Mouse (Mus musculus) thymus, adult 18-20 months (tissue): Measurements from ENCODE around the gene Grem1.

ENCODE experiments used
- DNase-seq, 2 experiments: peaks; one replicate each; pipeline ENCODE4 v3.0.0; 2022; ENCODE audit warnings: mixed read lengths in 2 of 2

Grem1 gene

GRCm38 (mm10) chr2:113758311-113759161 is at the start of gene Grem1:
Gene Grem1, minus strand, starts transcription at chr2:113758646.
- DNase-seq, result no peak

- DNase-seq, result no peak
These were observed 49.2 kb upstream of the Grem1 start for GRCm38 (mm10) chr2:113807640-113808039.

DNA sequence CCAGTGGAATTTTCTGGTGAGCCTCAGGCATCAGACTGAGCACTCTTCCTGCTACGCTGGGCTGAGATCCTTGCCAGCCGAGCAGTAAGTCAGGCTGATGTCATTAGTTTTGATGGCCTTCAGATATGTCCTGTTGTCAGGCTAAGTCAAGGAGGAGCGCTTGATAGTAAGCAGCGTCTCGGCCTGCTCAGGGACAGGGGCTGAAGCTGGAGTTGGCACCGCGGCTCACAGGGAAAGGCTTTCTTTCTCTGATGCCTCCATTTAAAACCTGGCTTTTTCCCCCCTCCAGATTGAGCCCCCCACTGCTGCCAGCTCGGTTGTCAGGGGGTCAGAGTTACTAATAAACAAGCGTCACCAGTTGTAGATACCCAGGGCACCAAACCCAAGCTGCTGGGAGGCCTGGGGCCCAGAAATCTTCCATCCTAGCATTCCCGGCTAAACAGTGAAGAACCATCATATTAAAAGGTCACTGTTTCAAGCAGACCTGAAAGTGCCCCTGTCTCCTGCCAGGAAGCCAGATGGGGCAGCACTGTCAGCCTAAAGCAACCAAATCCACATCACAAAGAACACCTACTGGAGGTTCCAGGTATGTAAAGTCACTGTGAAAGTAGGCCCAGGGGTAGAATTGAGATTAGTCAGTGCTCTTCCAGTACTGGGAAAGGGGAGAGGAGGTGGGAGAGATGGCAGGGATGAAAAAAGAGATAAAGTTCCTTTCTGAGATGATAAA is 48.6 kb upstream of the Grem1 start:
- no peak for DNase-seq

DNA sequence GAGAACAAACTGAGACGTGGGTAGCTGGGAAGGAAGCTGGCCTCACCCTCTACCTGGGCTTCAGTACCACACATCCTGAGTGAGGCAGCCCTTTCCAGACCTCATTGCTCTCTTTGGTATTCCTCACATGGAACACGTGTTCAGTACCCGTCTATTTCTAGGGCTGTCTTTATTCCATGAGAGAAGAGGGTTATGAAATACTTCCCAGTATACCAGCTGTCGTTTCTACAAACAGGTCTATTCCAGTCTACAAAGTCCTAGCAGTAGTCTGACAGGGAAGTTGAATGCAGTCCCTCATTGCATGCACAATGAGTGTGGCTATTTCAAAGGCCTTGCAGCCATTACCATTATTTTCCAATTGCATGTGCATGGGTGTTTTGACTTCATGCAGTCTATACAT is 47.3 kb upstream of the Grem1 start:
- no peak for DNase-seq

GRCm38 (mm10) chr2:113803753-113804152 is 45.3 kb upstream of the Grem1 start:
- DNase-seq, result no peak

GRCm38 (mm10) chr2:113800846-113801245 is 42.4 kb upstream of the Grem1 start:
- no peak for DNase-seq

DNA sequence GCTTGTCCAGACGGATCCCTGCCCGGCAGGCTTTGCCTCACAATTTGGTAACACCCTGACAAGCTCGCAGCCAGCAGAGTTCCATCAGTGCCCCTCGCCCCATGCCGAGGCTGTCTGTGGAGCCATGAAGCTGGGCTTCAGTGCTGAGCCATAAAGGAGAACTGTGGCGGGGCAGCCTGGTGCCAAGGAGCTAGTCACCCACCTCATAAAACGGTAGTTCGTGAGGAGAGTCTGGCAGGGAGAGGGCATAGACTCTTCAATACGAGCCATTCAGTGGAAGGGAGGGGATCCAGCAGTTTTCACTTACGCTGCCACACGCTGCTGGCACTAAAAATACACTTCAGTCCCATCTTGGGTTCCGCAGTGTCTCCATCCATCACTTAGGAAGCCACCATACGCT is 40.2 kb upstream of the Grem1 start:
- DNase-seq, result no peak

DNA sequence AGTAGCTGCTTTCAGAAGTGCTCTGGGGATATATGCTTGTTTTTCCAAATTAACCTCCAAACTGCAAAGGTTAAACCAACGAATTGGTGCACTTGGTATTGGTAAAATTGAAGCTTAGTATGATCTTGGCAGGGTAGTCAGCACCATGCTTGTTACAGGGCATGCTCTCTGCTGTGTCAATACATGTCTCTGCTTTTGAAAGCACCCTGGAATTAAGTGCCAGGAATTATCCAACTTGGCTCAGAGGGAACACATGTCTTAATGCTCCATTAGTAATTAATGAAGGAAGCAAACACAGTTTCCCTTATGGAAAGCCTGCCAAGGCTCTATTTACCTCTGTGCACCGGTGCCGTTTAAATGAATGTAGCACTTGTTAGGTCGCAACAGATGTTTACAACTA is 36.7 kb upstream of the Grem1 start:
- DNase-seq, result no peak

- DNase-seq, result no peak
These were observed 35.1 kb upstream of the Grem1 start for GRCm38 (mm10) chr2:113793521-113793920.

DNA sequence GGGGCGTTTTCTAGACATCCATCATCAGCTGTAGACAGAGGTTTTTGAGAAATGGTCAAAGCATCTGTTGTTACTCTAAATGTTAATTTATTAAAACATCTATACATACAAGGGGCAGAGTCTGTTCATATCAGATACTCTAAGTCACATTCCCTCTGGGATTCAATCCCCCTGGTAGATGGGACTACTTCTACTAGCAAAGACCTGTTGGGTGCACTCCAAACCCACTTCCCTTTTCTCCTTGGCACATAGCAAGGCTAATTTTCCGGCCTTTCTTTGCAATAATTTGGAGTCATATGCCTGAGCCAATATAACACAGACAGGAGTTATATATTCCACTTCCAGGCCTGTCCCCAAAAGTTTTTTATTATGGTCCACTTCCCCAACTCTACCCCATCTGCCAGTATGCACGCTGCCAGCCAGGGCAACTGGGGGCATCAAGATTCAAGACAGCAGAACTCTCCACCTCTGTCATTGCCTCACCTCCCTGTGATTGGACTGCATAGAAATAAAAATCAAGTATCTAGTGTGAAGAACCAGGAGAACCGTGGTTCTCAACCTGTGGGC is 30.5 kb upstream of the Grem1 start:
- no peak for DNase-seq

DNA sequence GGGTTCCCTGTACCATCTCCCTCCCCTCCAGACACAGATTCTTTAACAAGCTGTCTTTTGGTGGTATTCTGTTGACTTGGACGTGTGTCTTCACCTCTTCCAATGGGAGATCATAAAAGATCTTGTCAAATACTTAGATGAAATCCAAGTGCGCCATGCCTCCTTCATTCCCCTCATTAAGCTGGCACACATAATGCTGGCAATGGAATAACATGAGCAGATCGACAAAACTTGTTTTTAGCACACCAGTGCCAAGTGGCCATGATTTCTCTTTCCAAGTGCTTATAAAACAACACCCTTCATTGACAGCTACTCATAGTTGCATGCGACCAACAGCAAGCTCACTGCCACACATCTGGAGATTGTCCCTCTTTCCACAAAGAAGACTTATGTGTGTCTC is 29.4 kb upstream of the Grem1 start:
- DNase-seq, result no peak

DNA sequence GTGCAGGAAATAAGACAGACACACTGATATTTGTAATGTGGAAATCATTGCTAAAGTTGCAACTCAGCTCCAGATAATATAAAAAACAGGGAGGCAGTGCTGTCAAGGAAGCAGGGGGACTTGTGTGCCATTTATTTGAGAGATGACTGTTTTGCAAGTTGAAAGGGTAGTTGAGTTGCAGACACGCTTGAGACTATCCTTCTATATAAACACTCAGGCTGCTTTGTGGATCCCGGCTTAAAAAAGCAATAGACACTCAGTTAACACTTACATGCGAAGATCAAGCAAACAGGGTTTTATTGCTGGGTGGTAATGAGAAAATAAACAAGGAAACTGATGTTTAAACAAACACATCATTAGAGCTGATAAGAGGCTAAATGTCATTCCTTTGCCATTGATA is 26.4 kb upstream of the Grem1 start:
- DNase-seq, result no peak

DNA sequence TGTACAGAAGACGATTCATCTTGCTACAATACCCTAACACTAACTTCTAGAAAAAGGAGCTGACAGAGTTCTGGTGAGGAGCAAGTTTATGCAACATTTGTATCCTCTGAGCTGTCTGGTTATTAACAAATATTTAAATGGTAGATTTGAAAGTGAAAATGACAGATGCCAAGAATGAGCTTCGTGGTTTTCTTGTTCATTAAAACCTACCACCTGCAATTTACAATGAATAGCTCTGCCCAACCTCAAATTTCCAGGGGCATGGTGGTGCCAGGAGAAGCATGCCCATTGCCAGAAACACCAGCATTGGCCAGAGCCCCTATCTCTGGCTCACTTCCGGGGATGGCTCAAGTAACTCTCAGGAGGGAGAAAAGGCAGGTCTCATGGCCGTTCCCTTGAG is 23.1 kb upstream of the Grem1 start:
- DNase-seq, result no peak

GRCm38 (mm10) chr2:113781107-113781506 is 22.7 kb upstream of the Grem1 start:
- no peak for DNase-seq

GRCm38 (mm10) chr2:113779336-113779735 is 20.9 kb upstream of the Grem1 start:
- DNase-seq, result no peak

- no peak for DNase-seq
These were observed 19.6 kb upstream of the Grem1 start for GRCm38 (mm10) chr2:113778036-113778435.

- DNase-seq, result no peak
These were observed 17.9 kb upstream of the Grem1 start for GRCm38 (mm10) chr2:113776297-113776696.

DNA sequence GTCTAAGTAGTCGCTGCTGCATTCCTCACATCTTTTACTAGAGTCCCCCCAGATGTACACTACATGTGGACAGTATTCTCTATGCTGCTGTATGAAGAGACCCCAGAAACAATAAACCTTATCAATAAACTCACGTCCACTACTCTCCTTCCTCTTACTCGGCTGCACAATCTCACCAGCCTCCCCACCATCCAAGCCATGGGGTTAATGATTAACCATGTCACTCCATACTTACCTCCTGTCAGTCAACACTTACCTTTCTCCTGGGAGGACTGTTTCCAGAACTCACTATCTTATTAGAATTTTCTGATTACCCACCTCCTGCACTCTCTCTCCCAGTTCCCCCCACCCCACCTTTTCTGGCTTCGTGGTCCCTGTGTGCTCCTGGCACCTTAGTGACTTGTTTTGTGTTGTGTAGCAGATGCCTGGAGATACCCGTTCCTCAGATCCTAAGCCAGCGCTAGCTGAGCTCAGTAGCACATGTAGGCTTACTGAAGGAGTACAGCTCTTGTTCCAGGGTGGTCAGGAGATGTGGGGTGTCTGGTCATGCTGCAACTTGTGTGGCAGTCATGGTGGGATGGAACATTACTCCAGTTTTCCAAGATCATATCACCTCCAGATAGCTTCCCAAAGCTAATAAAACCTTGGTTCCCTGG is 15.8 kb upstream of the Grem1 start:
- DNase-seq, result no peak

GRCm38 (mm10) chr2:113768541-113769303 is 10.3 kb upstream of the Grem1 start:
- no peak for DNase-seq

DNA sequence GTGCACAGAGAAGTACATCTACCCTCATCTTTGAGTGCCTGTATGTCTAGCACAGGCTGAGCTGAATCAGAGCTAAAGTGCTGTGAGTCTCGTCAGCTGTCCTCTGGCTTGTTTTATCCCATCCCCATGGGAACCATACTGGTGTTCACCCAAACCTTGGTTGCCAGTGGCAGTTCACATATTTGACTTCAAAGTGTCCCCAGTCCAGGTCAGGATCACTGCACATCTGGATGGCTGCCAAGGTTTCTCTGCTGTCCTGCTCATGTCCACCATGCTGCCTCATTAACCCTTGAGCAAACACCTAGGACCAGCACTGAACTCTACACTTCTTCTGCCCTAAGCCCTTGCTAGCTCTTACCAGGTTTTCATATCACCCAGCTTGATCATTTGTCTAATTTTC is 7.4 kb upstream of the Grem1 start:
- DNase-seq, result no peak

- no peak for DNase-seq
These were observed 6.5 kb upstream of the Grem1 start for GRCm38 (mm10) chr2:113764968-113765367.

GRCm38 (mm10) chr2:113757525-113758310 is 728 bp downstream of the Grem1 start:
- no peak for DNase-seq
